Mouse (Mus musculus) gastrocnemius, postnatal 14 days (tissue): ENCODE data around the gene Meiob. TPM values are rescaled to one million over a fixed set of nuclear protein-coding genes. Genes with fewer than 3 reads are reported as not detected.

Experiments
- total RNA-seq, 2 experiments: library from RNA; stranded (reverse); gene quantifications; 2 replicates each; pipeline ENCODE4 v1.2.3; 2021

The Meiob gene
- total RNA-seq, 2 experiments from 2014 or later: not detected

Other genes starting within 250 kb of the Meiob start
- 10 to 100 TPM; 50.6 to 53.0 TPM for gene Tsc2, start 171.7 kb upstream of the Meiob start, total RNA-seq
- 1 to 10 TPM; 2.2 to 3.6 TPM for gene Nthl1, start 171.6 kb upstream of the Meiob start, total RNA-seq
- gene Slc9a3r2, start 154.0 kb upstream of the Meiob start, total RNA-seq: 10 to 100 TPM; 36.2 to 46.3 TPM
- gene Npw, start 145.8 kb upstream of the Meiob start, total RNA-seq: not detected
- gene Zfp598, start 134.6 kb upstream of the Meiob start, total RNA-seq: 10 to 100 TPM; 13.9 to 16.3 TPM
- not detected for gene Syngr3, start 114.3 kb upstream of the Meiob start, total RNA-seq
- gene Gfer, start 108.1 kb upstream of the Meiob start, total RNA-seq: 10 to 100 TPM; 23.0 to 25.0 TPM
- gene Noxo1, start 108.1 kb upstream of the Meiob start, total RNA-seq: under 1 TPM; 0.44 to 0.94 TPM
- gene Tbl3, start 96.6 kb upstream of the Meiob start, total RNA-seq: 10 to 100 TPM; 16.3 to 19.6 TPM
- gene Rnf151, start 86.2 kb upstream of the Meiob start, total RNA-seq: not detected
- 100 to 1,000 TPM; 643 to 719 TPM for gene Rps2, start 86.2 kb upstream of the Meiob start, total RNA-seq
- gene Ndufb10, start 79.8 kb upstream of the Meiob start, total RNA-seq: 100 to 1,000 TPM; 467 to 532 TPM
- 100 to 1,000 TPM; 781 to 864 TPM for gene Rpl3l, start 76.5 kb upstream of the Meiob start, total RNA-seq
- gene Msrb1, start 67.6 kb upstream of the Meiob start, total RNA-seq: 100 to 1,000 TPM; 143 to 165 TPM
- not detected for gene Hs3st6, start 51.3 kb upstream of the Meiob start, total RNA-seq
- gene Hagh, start 35.9 kb downstream of the Meiob start, total RNA-seq: 10 to 100 TPM; 71.1 to 77.2 TPM
- 10 to 100 TPM; 38.9 to 46.1 TPM for gene Fahd1, start 46.1 kb downstream of the Meiob start, total RNA-seq
- 1 to 10 TPM; 2.9 TPM for gene Igfals, start 61.7 kb downstream of the Meiob start, total RNA-seq
- 10 to 100 TPM; 12.5 to 14.6 TPM for gene Nubp2, start 82.1 kb downstream of the Meiob start, total RNA-seq
- gene Spsb3, start 82.4 kb downstream of the Meiob start, total RNA-seq: 10 to 100 TPM; 24.4 to 29.2 TPM
- gene Eme2, start 90.8 kb downstream of the Meiob start, total RNA-seq: 10 to 100 TPM; 13.9 to 14.5 TPM
- 100 to 1,000 TPM; 118 to 120 TPM for gene Mrps34, start 90.8 kb downstream of the Meiob start, total RNA-seq
- gene Nme3, start 92.2 kb downstream of the Meiob start, total RNA-seq: 1 to 10 TPM; 7.6 to 9.0 TPM
- 10 to 100 TPM; 16.3 to 19.2 TPM for gene Mapk8ip3, start 132.7 kb downstream of the Meiob start, total RNA-seq
- gene Jpt2, start 156.4 kb downstream of the Meiob start, total RNA-seq: 10 to 100 TPM in 1 of 2 experiments, 1 to 10 TPM in 1; 8.2 to 13.3 TPM
- 1 to 10 TPM; 7.1 to 7.3 TPM for gene Cramp1l, start 211.5 kb downstream of the Meiob start, total RNA-seq
- gene Ift140, start 211.8 kb downstream of the Meiob start, total RNA-seq: 1 to 10 TPM; 2.9 to 4.1 TPM